Mouse (Mus musculus) erythroblast, adult 5-6 weeks (primary cell): ENCODE results near the gene Fbln2. TPM values are rescaled to one million over a fixed set of nuclear protein-coding genes. Genes with fewer than 3 reads are reported as not detected.

ENCODE experiments used
- ATAC-seq: replicated peaks from 2 replicates; pipeline ENCODE4 v1.8.0; 2016; ENCODE audit warnings: moderate number of reproducible peaks, mild to moderate bottlenecking, moderate TSS enrichment, inconsistent platforms; ENCODE audit not compliant: poor library complexity, low FRiP score, severe bottlenecking
- total RNA-seq, 2 experiments: library from RNA; stranded (forward) in 1 of 2; stranded (reverse) in 1 of 2; fragments of 150-400 nt in 1 of 2; fragments of 200-764, 138-1000 nt in 1 of 2; gene quantifications; 2 replicates each; pipeline versions ENCODE4 v1.2.3 to v1.2.4; 2015 to 2017; ENCODE audit warnings: low replicate concordance in 2 of 2

The Fbln2 gene
- total RNA-seq, 2 experiments from 2014 or later = not detected

DNA sequence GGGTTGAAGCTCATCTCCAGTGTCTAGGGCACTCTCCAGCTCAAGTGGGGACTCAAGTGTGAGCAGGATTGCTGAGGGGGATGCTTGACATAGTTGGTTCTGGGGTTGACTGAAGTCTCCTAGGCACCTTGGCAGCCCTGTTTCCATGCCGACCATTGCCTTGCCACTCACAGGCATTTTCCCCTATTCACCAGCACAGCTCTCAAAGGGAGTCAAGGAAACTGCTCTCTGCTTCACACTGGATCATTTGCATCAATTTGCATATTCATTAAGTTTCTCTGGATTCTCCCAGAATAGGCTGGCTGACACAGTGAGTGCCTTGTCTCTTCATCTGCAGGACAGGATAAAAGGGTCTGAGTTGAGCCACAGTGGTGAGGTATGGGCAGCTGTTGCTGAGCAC, 89.6 kb downstream of the Fbln2 start:
- no peak for ATAC-seq

DNA sequence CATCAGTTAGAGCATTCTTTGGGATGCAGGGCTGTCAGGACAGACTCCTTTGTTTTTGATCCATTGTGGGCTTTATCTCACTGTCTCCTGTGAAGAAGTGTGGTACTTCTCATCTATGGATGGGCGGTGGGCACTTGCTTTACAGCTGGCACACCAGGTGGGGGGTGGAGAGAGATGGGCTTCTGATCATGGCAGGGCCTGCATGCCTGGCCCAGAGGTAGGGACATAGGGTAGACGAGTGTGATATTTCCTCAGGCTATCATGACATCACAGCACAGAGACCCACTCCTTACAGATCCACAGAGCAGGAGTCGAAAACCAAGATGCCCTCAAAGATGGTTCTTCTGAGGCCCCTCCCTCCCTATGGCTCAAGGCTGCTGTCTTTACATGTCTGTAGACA, 90.1 kb downstream of the Fbln2 start:
- no peak for ATAC-seq

DNA sequence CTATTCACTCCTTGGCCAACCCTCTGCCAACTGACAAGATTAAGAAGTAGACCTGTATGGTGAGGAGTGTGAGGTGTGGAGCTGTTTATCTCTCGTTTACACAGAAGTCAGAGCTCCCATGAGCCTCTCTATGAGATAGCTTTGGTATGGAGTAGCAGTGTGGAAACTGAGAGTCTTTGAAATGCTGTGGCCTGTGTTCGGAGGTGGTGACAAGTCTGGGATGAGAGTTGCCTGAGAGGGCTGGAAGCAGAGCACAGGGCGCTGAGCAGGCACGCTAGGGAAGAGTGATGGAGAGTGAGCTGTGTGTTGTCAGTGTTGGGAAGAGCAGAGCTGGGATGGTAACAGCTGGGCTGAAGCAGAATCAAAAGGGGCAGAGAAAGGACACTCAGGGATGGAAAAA, 91.9 kb downstream of the Fbln2 start:
- ATAC-seq = no peak

DNA sequence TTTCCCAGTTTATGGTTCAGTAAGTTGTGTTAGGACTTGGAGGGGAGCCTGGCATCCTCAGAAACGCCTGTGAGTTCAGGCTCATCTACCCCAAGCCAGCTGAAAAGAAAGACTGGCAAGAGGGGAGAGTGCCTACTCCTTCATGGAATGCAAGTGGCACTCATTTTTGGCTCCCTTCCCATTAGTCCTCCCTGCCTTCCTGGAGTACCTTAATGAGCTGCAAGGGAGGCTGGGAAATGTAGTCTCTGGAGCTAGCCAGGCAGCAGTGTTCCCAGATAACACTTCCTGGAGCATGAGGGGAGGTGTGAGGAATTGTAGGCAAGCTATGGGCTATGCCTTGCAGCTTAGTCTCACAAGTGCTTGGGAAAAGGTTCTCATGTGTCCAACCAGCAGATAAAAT, 95.7 kb downstream of the Fbln2 start:
- no peak for ATAC-seq

DNA sequence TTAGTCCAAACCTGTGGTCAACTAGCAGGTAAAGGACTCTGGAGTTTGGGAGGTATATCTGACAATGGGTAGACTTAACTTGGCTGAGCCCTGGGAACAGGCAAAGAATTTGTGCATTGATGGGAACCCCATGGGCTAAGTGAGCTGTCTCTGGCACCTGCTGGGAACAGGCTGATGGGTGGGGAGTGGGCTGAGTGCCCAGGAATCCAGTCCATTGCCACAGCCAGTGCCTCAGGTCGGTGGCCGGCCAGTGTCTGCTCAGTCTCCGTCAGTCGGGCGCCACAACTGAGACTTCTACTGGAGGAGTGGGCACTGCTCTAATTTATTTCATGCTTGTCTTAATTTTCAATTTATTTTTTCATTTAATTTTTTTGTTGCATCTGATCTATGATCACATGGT, 98.9 kb downstream of the Fbln2 start:
- ATAC-seq = no peak

DNA sequence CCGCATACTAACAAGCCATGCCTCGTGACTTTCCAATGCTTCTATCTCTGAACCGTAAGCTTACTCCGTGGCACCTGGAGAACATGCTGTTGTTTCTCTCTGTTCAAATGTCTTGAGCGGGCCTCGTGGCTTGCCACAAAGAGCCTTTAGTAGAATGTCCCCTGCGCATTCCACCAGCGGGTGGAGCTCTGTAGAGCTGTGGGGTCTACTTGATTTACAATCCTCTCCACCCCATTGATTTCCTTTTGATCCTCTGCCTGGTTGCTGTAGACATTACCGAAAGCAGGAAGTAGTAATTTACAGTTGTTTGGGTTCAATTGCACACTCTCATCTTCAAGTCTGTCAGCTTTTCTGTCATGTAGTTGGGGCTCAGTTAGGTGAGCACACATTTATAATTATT, 100.2 kb downstream of the Fbln2 start:
- ATAC-seq = no peak

Other genes starting within 250 kb of the Fbln2 start
- gene Iqsec1, start 223.8 kb upstream of the Fbln2 start, total RNA-seq (2015; ENCODE audit: low replicate concordance) = 118 and 132 TPM in 2 replicates
- 65.5 and 104 TPM in 2 replicates for gene Iqsec1, start 223.8 kb upstream of the Fbln2 start, total RNA-seq (2017; ENCODE audit: low replicate concordance)
- 45.3 and 64.8 TPM in 2 replicates for gene Nup210, start 95.6 kb upstream of the Fbln2 start, total RNA-seq (2015; ENCODE audit: low replicate concordance)
- gene Nup210, start 95.6 kb upstream of the Fbln2 start, total RNA-seq (2017; ENCODE audit: low replicate concordance) = 56.8 and 60.8 TPM in 2 replicates
- 3.8 TPM in 1 of 2 replicates, not detected in the other for gene Hdac11, start 55.8 kb upstream of the Fbln2 start, total RNA-seq (2015; ENCODE audit: low replicate concordance)
- gene Hdac11, start 55.8 kb upstream of the Fbln2 start, total RNA-seq (2017; ENCODE audit: low replicate concordance) = 0.84 and 1.8 TPM in 2 replicates
- not detected in 2 replicates for gene Wnt7a, start 198.9 kb downstream of the Fbln2 start, total RNA-seq (2015; ENCODE audit: low replicate concordance)
- not detected in 2 replicates for gene Wnt7a, start 198.9 kb downstream of the Fbln2 start, total RNA-seq (2017; ENCODE audit: low replicate concordance)